Mouse (Mus musculus): ENCODE measurements at regions not wholly inside any gene's neighbourhood (a gene's known extent, or its start where the extent isn't known, plus 50 kb on each side); places are given as distances from the start of the nearest gene placed in this dataset.

GRCm38 (mm10) chr3:118445360-118445759, 116.6 kb upstream of the Dpyd start:
- H3K4me1 ChIP-seq, result 0 out of 2 replicates have a peak, but pooled peaks cover 8% of the 10 kb centered on the region
- H3K36me3 ChIP-seq, result no peaks in the 10 kb centered on the region
- H3K9ac ChIP-seq (replicated peaks), result no peak overlapping the region
- H3K4me3 ChIP-seq, result no peak overlapping the region
- H3K9me3 ChIP-seq, result no peaks in the 10 kb centered on the region
- H3K4me2 ChIP-seq (replicated peaks), result no peak overlapping the region
- ATAC-seq (ENCODE audit: low FRiP score, low read depth), result no peak
- 78% methylated on average over 4 of the region's 4 CpGs for WGBS
- no peak overlapping the region for H3K27ac ChIP-seq (replicated peaks)
- H3K27me3 ChIP-seq, result no peaks in the 10 kb centered on the region

GRCm38 (mm10) chr3:118459636-118460035, 102.3 kb upstream of the Dpyd start:
- Histone ChIP-seq H3K27me3 (no peaks in the 10 kb centered on the region), H3K9ac (replicated peaks) (no peak overlapping the region), H3K9me3 (no peaks in the 10 kb centered on the region), H3K4me3 (no peak overlapping the region), H3K36me3 (no peaks in the 10 kb centered on the region), H3K4me1 (no peaks in the 10 kb centered on the region), H3K4me2 (replicated peaks) (no peak overlapping the region), H3K27ac (replicated peaks) (no peak overlapping the region)
- ATAC-seq (ENCODE audit: low FRiP score, low read depth), result no peak
- WGBS, result 88% methylated on average over 2 of the region's 2 CpGs

- Histone ChIP-seq H3K9ac (replicated peaks) (no peak overlapping the region), H3K36me3 (no peaks in the 10 kb centered on the region), H3K4me2 (replicated peaks) (no peak overlapping the region), H3K27ac (replicated peaks) (no peak overlapping the region), H3K4me3 (no peak overlapping the region), H3K27me3 (no peaks in the 10 kb centered on the region), H3K9me3 (no peaks in the 10 kb centered on the region), H3K4me1 (no peaks in the 10 kb centered on the region)
- 93% methylated on average over 2 of the region's 2 CpGs for WGBS
- ATAC-seq (ENCODE audit: low FRiP score, low read depth), result no peak
Measured at GRCm38 (mm10) chr3:118465611-118466010, 96.3 kb upstream of the Dpyd start.

DNA sequence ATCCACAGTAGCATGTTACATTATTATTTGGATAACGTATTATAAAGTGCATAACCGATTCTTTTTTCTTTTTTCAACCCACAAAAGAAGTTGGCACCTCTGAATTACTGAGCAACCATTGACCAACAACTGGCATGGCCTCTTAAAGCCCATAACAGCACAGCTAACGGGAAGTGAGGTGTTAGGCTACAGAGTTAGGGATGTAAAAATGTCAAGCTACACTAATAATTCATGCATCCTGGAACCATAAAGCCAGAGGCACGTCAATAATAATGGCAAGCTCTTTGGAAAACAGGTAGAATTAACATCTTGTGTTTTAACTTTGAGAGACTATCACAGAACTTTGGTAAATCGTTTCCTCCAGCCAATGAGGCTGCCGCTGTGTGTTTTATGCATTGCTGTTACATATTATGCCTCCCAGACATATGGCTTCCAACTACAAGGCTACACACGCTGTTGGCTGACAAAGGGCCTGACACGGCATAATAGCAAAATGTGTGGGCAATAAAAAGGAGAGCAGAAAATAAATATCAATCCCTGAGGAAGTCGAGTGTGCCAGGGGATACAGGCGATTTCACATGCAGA, 89.6 kb upstream of the Dpyd start:
- Histone ChIP-seq H3K36me3 (no peaks in the 10 kb centered on the region), H3K4me3 (no peak overlapping the region), H3K9ac (replicated peaks) (no peak overlapping the region), H3K4me2 (replicated peaks) (no peak overlapping the region), H3K27ac (replicated peaks) (no peak overlapping the region), H3K27me3 (no peaks in the 10 kb centered on the region), H3K4me1 (no peaks in the 10 kb centered on the region), H3K9me3 (no peaks in the 10 kb centered on the region)
- ATAC-seq (ENCODE audit: low FRiP score, low read depth), result no peak
- WGBS, result 83% methylated on average over 10 of the region's 10 CpGs

- Histone ChIP-seq H3K4me2 (replicated peaks) (no peak overlapping the region), H3K9me3 (no peaks in the 10 kb centered on the region), H3K9ac (replicated peaks) (no peak overlapping the region), H3K27ac (replicated peaks) (no peak overlapping the region), H3K4me1 (no peaks in the 10 kb centered on the region), H3K4me3 (no peak overlapping the region), H3K27me3 (no peaks in the 10 kb centered on the region), H3K36me3 (no peaks in the 10 kb centered on the region)
- 91% methylated on average over 8 of the region's 8 CpGs for WGBS
- no peak for ATAC-seq (ENCODE audit: low FRiP score, low read depth)
Measured at GRCm38 (mm10) chr3:118478065-118478464, 83.9 kb upstream of the Dpyd start.

GRCm38 (mm10) chr3:118480515-118481248, 81.2 kb upstream of the Dpyd start:
- no peak overlapping the region for H3K27ac ChIP-seq (replicated peaks)
- H3K9ac ChIP-seq (replicated peaks), result no peak overlapping the region
- H3K4me2 ChIP-seq (replicated peaks), result no peak overlapping the region
- no peaks in the 10 kb centered on the region for H3K9me3 ChIP-seq
- 80% methylated on average over 8 of the region's 8 CpGs for WGBS
- no peaks in the 10 kb centered on the region for H3K4me1 ChIP-seq
- no peak for ATAC-seq (ENCODE audit: low FRiP score, low read depth)
- H3K27me3 ChIP-seq, result no peaks in the 10 kb centered on the region
- no peak overlapping the region for H3K4me3 ChIP-seq
- no peaks in the 10 kb centered on the region for H3K36me3 ChIP-seq

- Histone ChIP-seq H3K27ac (replicated peaks) (no peak overlapping the region), H3K9ac (replicated peaks) (no peak overlapping the region), H3K27me3 (no peaks in the 10 kb centered on the region), H3K9me3 (no peaks in the 10 kb centered on the region), H3K36me3 (no peaks in the 10 kb centered on the region), H3K4me2 (replicated peaks) (no peak overlapping the region), H3K4me1 (no peaks in the 10 kb centered on the region), H3K4me3 (no peak overlapping the region)
- 51% methylated on average over 2 of the region's 2 CpGs for WGBS
- ATAC-seq (ENCODE audit: low FRiP score, low read depth), result no peak
Measured at GRCm38 (mm10) chr3:118485966-118486365, 76.0 kb upstream of the Dpyd start.

DNA sequence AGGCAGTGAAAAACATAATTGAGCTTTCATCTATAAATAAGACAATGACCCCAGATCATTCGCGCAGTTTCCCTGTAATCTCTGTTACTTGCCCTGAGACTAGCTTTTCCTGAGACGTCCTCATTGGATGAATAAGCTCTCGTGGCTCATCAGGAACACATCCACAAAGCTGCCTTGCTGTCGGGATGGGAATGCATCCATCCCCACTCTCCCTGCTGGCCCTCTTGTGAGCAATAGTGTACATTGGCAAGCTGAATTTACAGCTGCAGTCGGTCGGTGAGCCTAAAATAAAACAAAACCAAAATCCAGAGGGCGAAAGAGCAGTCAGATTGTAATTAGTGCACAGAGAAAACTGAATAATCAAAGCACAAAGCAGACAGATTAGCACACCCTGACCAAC, 74.5 kb upstream of the Dpyd start:
- Histone ChIP-seq H3K4me3 (no peak overlapping the region), H3K36me3 (no peaks in the 10 kb centered on the region), H3K4me2 (replicated peaks) (no peak overlapping the region), H3K4me1 (no peaks in the 10 kb centered on the region), H3K27me3 (no peaks in the 10 kb centered on the region), H3K9ac (replicated peaks) (no peak overlapping the region), H3K9me3 (no peaks in the 10 kb centered on the region), H3K27ac (replicated peaks) (no peak overlapping the region)
- WGBS, result 68% methylated on average over 8 of the region's 8 CpGs
- ATAC-seq (ENCODE audit: low FRiP score, low read depth), result no peak

- H3K9ac ChIP-seq (replicated peaks), result no peak overlapping the region
- H3K36me3 ChIP-seq, result no peaks in the 10 kb centered on the region
- no peaks in the 10 kb centered on the region for H3K27me3 ChIP-seq
- H3K27ac ChIP-seq (replicated peaks), result no peak overlapping the region
- H3K4me1 ChIP-seq, result no peaks in the 10 kb centered on the region
- H3K9me3 ChIP-seq, result no peaks in the 10 kb centered on the region
- no peak overlapping the region for H3K4me2 ChIP-seq (replicated peaks)
- H3K4me3 ChIP-seq, result no peak overlapping the region
- 94% methylated on average over 1 of the region's 1 CpGs for WGBS
- ATAC-seq (ENCODE audit: low FRiP score, low read depth), result no peak
Measured at GRCm38 (mm10) chr3:118491101-118491500, 70.8 kb upstream of the Dpyd start.

- H3K9me3 ChIP-seq, result no peaks in the 10 kb centered on the region
- no peak overlapping the region for H3K27ac ChIP-seq (replicated peaks)
- H3K4me2 ChIP-seq (replicated peaks), result no peak overlapping the region
- H3K4me3 ChIP-seq, result no peak overlapping the region
- H3K36me3 ChIP-seq, result no peaks in the 10 kb centered on the region
- 91% methylated on average over 5 of the region's 5 CpGs for WGBS
- H3K9ac ChIP-seq (replicated peaks), result no peak overlapping the region
- H3K4me1 ChIP-seq, result no peaks in the 10 kb centered on the region
- no peak for ATAC-seq (ENCODE audit: low FRiP score, low read depth)
- no peaks in the 10 kb centered on the region for H3K27me3 ChIP-seq
Measured at GRCm38 (mm10) chr3:118491871-118492270, 70.1 kb upstream of the Dpyd start.

- Histone ChIP-seq H3K27me3 (no peaks in the 10 kb centered on the region), H3K4me1 (no peaks in the 10 kb centered on the region), H3K9ac (replicated peaks) (no peak overlapping the region), H3K27ac (replicated peaks) (no peak overlapping the region), H3K9me3 (no peaks in the 10 kb centered on the region), H3K36me3 (no peaks in the 10 kb centered on the region), H3K4me2 (replicated peaks) (no peak overlapping the region), H3K4me3 (no peak overlapping the region)
- WGBS, result 91% methylated on average over 1 of the region's 1 CpGs
- no peak for ATAC-seq (ENCODE audit: low FRiP score, low read depth)
Measured at GRCm38 (mm10) chr3:118494611-118495010, 67.3 kb upstream of the Dpyd start.

DNA sequence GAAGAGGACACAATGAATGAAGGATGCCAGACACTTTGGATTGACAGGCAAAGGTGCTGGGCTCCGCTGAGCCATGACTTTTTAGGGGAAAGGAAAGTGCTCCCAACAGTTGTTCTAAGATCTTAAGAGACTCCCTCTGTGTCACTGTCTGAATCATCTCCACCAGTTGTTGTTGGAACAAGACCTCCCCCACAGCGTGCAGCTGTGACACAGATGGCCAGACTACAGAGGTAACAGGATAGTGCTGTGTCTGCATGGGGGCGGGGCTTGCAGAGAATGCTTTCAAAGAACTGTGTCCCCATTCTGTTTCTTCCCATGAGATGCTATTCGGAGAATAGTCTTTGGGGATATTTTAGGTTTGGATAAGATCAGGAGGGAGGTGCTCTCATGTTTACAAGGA, 61.7 kb upstream of the Dpyd start:
- H3K36me3 ChIP-seq, result no peaks in the 10 kb centered on the region
- no peaks in the 10 kb centered on the region for H3K9me3 ChIP-seq
- no peak overlapping the region for H3K9ac ChIP-seq (replicated peaks)
- ATAC-seq (ENCODE audit: low FRiP score, low read depth), result no peak
- H3K4me1 ChIP-seq, result peaks cover 4% of the 10 kb centered on the region; the same call in 1 of the 2 replicates
- H3K27ac ChIP-seq (replicated peaks), result no peak overlapping the region
- H3K4me2 ChIP-seq (replicated peaks), result no peak overlapping the region
- WGBS, result 24% methylated on average over 4 of the region's 4 CpGs
- H3K27me3 ChIP-seq, result no peaks in the 10 kb centered on the region
- H3K4me3 ChIP-seq, result no peak overlapping the region

Measured in midbrain, embryonic 12.5 days (tissue).